Mouse (Mus musculus) liver, embryonic 12.5 days (tissue): ENCODE measurements at regions not wholly inside any gene's neighbourhood (a gene's known extent, or its start where the extent isn't known, plus 50 kb on each side); places are given as distances from the start of the nearest gene placed in this dataset.

Source experiments
- ATAC-seq: fragments of 200-750 bp; cut with Nextera tagmentation; 2 replicates; pipeline ENCODE4 v1.8.0; 2017; ENCODE audit warnings: moderate number of reproducible peaks, mild to moderate bottlenecking, moderate library complexity
- H3K27ac ChIP-seq: fragments of 300-500 bp; sonication (generic); 2 replicates; pipeline ENCODE4 v1.5.1; 2016; ENCODE audit warnings: mild to moderate bottlenecking
- H3K27me3 ChIP-seq: fragments of 300-500 bp; sonication (generic); replicated peaks from 2 replicates; pipeline ENCODE4 v1.6.1; 2016; ENCODE audit warnings: mild to moderate bottlenecking, moderate library complexity
- H3K36me3 ChIP-seq: fragments of 300-500 bp; sonication (generic); 2 replicates; pipeline ENCODE4 v1.6.1; 2016; ENCODE audit warnings: mild to moderate bottlenecking, moderate library complexity
- H3K4me1 ChIP-seq: fragments of 300-500 bp; sonication (generic); 2 replicates; pipeline ENCODE4 v1.6.1; 2016
- H3K4me2 ChIP-seq: fragments of 300-500 bp; sonication (generic); 2 replicates; pipeline ENCODE4 v1.6.1; 2016; ENCODE audit warnings: mild to moderate bottlenecking, moderate library complexity
- H3K4me3 ChIP-seq: fragments of 300-500 bp; sonication (generic); 2 replicates; pipeline ENCODE4 v1.5.1; 2016; ENCODE audit warnings: mild to moderate bottlenecking, moderate library complexity
- H3K9ac ChIP-seq: fragments of 300-500 bp; sonication (generic); 2 replicates; pipeline ENCODE4 v1.6.1; 2016; ENCODE audit warnings: mild to moderate bottlenecking, moderate library complexity
- H3K9me3 ChIP-seq: fragments of 300-500 bp; sonication (generic); replicated peaks from 2 replicates; pipeline ENCODE4 v1.6.1; 2016; ENCODE audit warnings: mild to moderate bottlenecking, moderate library complexity
- WGBS: fragments of 180-500 bp; shearing (Covaris S2); methylation state at CpG from one replicate; pipeline ENCODE4 v1.1.7; 2016; ENCODE audit not compliant: insufficient replicate concordance; 5-methylcytosine and 5-hydroxymethylcytosine counted together

DNA sequence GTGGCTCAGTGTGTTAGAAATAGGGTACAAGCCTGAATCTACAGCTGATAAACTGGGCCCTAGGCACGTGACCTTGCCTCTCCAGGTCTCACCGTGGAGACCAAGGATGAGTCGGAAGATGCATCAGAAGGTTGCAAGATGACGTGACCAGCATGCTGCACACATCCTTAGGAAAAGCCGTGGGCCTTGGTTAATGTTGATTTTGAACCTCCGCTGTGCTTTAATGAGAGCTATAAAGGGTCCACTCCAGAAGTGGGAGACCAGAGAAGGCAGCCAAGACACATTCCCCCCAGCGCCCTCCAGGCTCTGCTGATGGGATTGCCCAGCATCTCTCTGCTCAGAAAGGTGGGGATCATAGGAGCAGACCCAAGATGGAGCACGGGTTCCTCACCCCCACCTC lies 343.6 kb upstream of the Tbx3 start:
- no peak overlapping the region for H3K27ac ChIP-seq
- ATAC-seq = no peak
- WGBS = 63% methylated on average over 8 of the region's 8 CpGs
- no peak overlapping the region for H3K4me2 ChIP-seq
- no peaks in the 10 kb centered on the region for H3K9me3 ChIP-seq
- peaks cover 13% of the 10 kb centered on the region; the same call in 1 of the 2 replicates for H3K4me1 ChIP-seq
- no peak overlapping the region for H3K9ac ChIP-seq
- no peaks in the 10 kb centered on the region for H3K36me3 ChIP-seq
- H3K4me3 ChIP-seq = no peak overlapping the region
- H3K27me3 ChIP-seq = no peaks in the 10 kb centered on the region

DNA sequence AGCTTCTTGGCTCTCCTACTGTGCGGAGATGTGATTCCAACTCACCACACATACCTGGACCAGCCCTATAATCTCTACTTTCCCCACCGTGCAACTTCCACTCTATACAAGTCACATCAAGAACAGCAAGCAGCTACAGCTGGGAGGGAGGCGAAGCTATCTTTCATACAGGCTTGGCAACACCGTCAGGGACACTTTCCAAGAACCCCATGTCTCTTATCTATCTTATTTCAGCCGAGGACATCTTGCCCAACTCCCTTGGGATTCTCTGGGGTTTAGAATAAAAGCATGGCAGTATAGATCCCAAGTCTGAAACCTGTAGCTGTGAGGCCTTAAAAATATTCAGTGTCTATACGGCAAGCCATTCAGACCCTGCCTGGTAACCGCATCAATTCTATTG lies 341.5 kb upstream of the Tbx3 start:
- Histone ChIP-seq H3K27ac (no peak overlapping the region), H3K4me1 (peaks cover 11% of the 10 kb centered on the region; the same call in 1 of the 2 replicates), H3K9ac (no peak overlapping the region), H3K36me3 (no peaks in the 10 kb centered on the region), H3K4me3 (no peak overlapping the region), H3K27me3 (no peaks in the 10 kb centered on the region), H3K9me3 (no peaks in the 10 kb centered on the region), H3K4me2 (no peak overlapping the region)
- 71% methylated on average over 7 of the region's 7 CpGs for WGBS
- ATAC-seq = no peak

DNA sequence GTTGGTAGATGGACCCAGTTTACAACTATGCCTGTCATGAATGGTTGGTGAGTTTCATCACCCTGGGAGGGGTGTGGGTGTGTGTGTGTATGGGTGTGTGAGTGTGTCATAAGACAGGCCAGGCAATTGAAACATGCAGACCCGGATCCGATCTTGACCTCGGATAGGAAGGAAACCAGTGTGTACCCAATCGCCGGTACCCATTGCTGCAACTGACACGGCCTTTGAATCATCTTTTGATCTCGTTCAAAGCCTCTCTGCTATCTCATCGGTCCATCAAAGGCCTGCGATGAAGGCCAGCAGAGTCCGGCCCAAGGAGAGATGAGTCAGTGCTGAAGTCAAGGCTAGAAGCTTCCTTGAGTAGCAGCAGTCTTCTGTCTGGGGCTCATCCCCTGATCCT lies 341.1 kb upstream of the Tbx3 start:
- Histone ChIP-seq H3K4me1 (peaks cover 11% of the 10 kb centered on the region; the same call in 1 of the 2 replicates), H3K4me3 (no peak overlapping the region), H3K9me3 (no peaks in the 10 kb centered on the region), H3K36me3 (no peaks in the 10 kb centered on the region), H3K9ac (no peak overlapping the region), H3K27me3 (no peaks in the 10 kb centered on the region), H3K27ac (no peak overlapping the region), H3K4me2 (no peak overlapping the region)
- WGBS = 75% methylated on average over 10 of the region's 10 CpGs
- ATAC-seq = no peak

DNA sequence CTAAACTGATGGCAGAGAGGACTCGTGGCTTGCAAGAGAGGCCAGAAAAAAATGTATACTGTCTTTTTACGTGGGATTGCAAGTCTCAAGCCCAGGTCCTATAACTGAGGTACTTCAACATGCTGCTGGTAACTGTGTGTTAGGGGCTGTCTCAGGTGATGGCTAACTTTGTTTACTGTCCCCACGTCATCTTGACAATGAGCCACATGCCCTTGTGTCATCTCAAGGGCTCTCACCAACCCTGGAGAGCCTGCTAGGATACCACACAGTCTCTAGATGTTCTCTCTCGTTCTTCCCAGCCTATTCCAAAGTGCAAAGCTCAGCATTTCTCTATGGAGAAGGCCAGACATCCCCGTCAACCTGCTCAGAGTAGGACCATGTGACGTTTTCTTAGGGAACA lies 340.6 kb upstream of the Tbx3 start:
- 62% methylated on average over 6 of the region's 6 CpGs for WGBS
- Histone ChIP-seq H3K4me3 (no peak overlapping the region), H3K4me2 (no peak overlapping the region), H3K36me3 (no peaks in the 10 kb centered on the region), H3K9me3 (no peaks in the 10 kb centered on the region), H3K27me3 (no peaks in the 10 kb centered on the region), H3K4me1 (peaks cover 11% of the 10 kb centered on the region; the same call in 1 of the 2 replicates), H3K9ac (no peak overlapping the region), H3K27ac (no peak overlapping the region)
- no peak for ATAC-seq

DNA sequence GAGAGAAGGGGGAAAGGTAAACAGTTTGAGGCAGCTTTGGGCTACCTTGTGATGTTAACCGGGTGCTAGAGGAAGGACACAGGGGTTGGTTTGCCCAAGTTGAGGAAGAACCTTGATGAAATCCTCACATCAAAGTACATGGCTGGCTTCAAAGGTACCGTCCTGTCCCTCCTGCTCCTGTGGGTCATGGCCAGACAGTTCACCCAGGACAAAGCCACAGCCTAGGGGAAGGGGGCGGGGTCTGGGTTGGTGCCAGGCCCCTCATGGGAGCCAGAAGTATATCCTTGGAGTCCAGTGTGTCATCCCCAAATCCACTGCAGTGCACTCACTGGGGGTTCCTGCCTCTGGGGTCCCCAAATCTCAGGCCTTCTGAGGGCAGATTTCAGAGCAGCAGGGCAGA lies 339.0 kb upstream of the Tbx3 start:
- no peaks in the 10 kb centered on the region for H3K36me3 ChIP-seq
- H3K4me3 ChIP-seq = no peak overlapping the region
- H3K27me3 ChIP-seq = no peaks in the 10 kb centered on the region; the same call in 1 of the 2 replicates
- ATAC-seq = peak; percentile 66
- 50% methylated on average over 3 of the region's 3 CpGs for WGBS
- H3K27ac ChIP-seq = 0 out of 2 replicates have a peak overlapping the region, but pooled peaks have one; percentile 10
- H3K9ac ChIP-seq = no peak overlapping the region
- H3K9me3 ChIP-seq = no peaks in the 10 kb centered on the region
- H3K4me2 ChIP-seq = no peak overlapping the region
- 0 out of 2 replicates have a peak, but pooled peaks cover 7% of the 10 kb centered on the region for H3K4me1 ChIP-seq

DNA sequence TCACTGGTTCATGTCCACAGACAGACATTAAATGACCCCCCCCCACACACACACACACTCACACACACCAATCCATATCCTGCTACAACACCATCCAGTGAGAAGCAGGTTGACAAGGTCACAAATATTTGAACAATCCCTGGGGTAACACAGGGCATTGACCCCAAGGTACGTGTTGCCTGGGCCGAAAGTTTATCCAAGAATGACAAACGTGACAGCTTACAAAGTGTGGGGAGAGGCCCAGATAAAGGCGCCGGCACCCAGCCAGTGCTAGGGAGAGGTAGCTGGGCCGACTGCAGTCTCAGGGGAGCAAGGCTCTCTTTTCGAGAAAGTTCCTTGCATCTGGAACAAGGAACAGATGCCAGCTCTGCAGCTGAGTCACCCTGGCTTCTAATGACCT lies 337.8 kb upstream of the Tbx3 start:
- Histone ChIP-seq H3K4me1 (0 out of 2 replicates have a peak, but pooled peaks cover 11% of the 10 kb centered on the region), H3K9ac (no peak overlapping the region)
- peak; percentile 51; the same call in 1 of the 2 replicates for ATAC-seq

DNA sequence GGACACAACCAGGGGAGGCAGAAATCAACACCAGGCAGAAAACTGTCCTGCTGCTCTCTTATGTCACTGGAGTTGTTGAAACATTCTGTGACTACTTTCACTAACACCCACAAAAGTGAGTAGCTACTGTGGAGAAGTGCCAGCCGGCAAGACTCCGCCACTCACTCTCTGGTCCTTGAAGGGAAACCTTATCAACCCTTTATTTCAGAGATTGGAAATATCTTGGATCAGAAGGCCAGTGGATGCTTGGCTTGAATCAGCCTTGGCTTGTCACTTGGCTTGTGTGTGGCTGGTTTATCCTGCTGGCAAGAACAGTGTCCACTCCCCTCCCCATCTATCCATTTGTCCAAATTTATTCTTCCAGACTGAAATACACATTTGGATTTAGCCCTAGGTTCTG lies 335.3 kb upstream of the Tbx3 start:
- Histone ChIP-seq H3K4me1 (0 out of 2 replicates have a peak, but pooled peaks cover 11% of the 10 kb centered on the region), H3K9ac (no peak overlapping the region), H3K27ac (no peak overlapping the region), H3K27me3 (no peaks in the 10 kb centered on the region; the same call in 1 of the 2 replicates), H3K4me2 (no peak overlapping the region), H3K36me3 (no peaks in the 10 kb centered on the region), H3K9me3 (no peaks in the 10 kb centered on the region), H3K4me3 (no peak overlapping the region)
- 71% methylated on average over 2 of the region's 2 CpGs for WGBS
- ATAC-seq = no peak

More for the DNA sequence above, 337.8 kb upstream of the Tbx3 start:
- H3K4me2 ChIP-seq = no peak overlapping the region
- no peaks in the 10 kb centered on the region for H3K36me3 ChIP-seq
- no peaks in the 10 kb centered on the region for H3K9me3 ChIP-seq
- no peaks in the 10 kb centered on the region; the same call in 1 of the 2 replicates for H3K27me3 ChIP-seq
- no peak overlapping the region for H3K4me3 ChIP-seq
- 46% methylated on average over 7 of the region's 7 CpGs for WGBS
- no peak overlapping the region for H3K27ac ChIP-seq

DNA sequence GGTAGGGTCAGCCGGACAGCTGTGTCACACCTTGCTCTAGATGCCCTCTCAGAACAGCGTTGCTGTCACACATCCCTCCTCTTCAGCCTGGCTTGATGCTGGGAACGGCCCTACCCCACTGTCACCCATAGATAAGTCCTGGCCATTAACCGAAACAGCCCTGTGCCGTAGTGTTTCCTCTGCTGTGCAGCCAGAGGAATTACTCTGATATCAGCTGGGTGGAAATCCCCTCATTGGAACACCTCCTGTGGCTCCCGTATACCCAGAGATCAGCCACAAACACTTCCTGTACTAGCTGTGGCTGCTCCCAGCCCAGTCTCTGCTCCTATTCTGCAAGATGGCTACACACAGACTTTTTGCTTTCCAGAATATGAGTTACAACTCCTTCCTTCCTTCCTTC lies 334.5 kb upstream of the Tbx3 start:
- H3K36me3 ChIP-seq = no peaks in the 10 kb centered on the region
- no peak for ATAC-seq
- H3K4me3 ChIP-seq = no peak overlapping the region
- no peak overlapping the region for H3K27ac ChIP-seq
- H3K9ac ChIP-seq = no peak overlapping the region
- H3K27me3 ChIP-seq = no peaks in the 10 kb centered on the region; the same call in 1 of the 2 replicates
- H3K9me3 ChIP-seq = no peaks in the 10 kb centered on the region
- WGBS = 23% methylated on average over 6 of the region's 6 CpGs
- 0 out of 2 replicates have a peak, but pooled peaks cover 10% of the 10 kb centered on the region for H3K4me1 ChIP-seq
- no peak overlapping the region for H3K4me2 ChIP-seq

DNA sequence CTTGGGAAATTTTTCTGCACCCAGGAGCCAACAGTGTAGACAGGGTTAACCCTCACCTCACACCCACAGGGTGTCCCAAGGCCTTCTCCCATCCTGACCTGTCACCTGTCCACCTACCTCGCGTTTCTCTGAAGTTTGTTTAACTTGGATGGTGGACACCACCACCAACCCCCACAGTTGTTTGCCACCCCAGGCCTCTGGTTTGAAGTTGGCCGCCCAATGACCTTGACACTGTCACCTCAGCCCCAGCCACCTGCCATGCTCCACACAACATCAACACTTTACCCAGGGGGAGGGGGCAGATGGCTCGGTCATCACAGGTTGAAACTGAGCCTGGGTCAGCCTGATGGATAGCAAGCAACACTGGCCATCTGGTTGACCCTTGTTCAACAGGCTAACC lies 332.7 kb upstream of the Tbx3 start:
- Histone ChIP-seq H3K27me3 (no peaks in the 10 kb centered on the region; the same call in 1 of the 2 replicates), H3K9ac (no peak overlapping the region), H3K4me2 (no peak overlapping the region), H3K4me3 (no peak overlapping the region), H3K4me1 (0 out of 2 replicates have a peak, but pooled peaks cover 4% of the 10 kb centered on the region), H3K27ac (no peak overlapping the region), H3K36me3 (no peaks in the 10 kb centered on the region), H3K9me3 (no peaks in the 10 kb centered on the region)
- peak; percentile 78 for ATAC-seq
- 61% methylated on average over 4 of the region's 4 CpGs for WGBS

DNA sequence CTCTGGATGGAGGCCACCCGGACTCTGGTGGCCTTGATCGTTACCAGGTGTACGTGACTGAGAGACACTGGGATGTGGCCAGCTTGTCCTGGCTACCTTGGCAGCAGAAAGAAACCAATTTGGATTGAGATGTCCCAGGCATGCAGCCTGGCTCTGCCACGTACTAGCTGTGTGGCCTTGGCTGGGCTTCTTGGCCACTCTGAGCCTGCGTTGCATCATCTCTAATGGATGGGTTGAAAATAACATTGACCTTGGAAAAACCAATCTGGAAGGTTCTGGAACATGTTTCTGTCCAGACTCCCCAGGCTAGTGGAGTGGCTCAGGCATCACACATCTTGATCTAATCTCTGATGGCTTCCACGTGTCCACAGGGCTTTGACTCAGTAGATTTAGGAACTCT lies 331.8 kb upstream of the Tbx3 start:
- H3K9ac ChIP-seq = no peak overlapping the region
- H3K4me1 ChIP-seq = 0 out of 2 replicates have a peak, but pooled peaks cover 4% of the 10 kb centered on the region
- no peak for ATAC-seq
- H3K36me3 ChIP-seq = no peaks in the 10 kb centered on the region
- H3K4me3 ChIP-seq = no peak overlapping the region
- H3K9me3 ChIP-seq = no peaks in the 10 kb centered on the region
- no peaks in the 10 kb centered on the region; the same call in 1 of the 2 replicates for H3K27me3 ChIP-seq
- 78% methylated on average over 6 of the region's 6 CpGs for WGBS
- H3K4me2 ChIP-seq = no peak overlapping the region
- H3K27ac ChIP-seq = no peak overlapping the region

DNA sequence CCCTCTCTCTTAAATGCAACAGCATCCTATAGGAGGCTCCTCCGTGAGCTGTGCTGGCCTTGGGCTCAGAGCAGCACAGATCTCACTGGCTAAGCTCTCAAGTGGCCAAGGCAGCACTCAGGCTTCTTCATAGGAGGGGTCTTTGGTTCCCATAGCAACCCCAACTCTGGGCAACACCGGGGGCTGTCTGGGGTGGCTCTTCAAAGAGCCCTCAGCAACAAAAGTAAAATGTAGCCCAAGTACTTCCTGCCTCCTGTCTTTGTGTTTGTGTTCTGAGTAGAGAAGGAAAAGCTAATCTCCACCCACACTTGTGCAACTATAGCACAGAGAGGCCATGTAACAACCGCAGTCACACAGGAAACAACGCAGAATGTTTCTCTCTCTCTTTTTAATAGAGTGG lies 322.2 kb upstream of the Tbx3 start:
- ATAC-seq = no peak

DNA sequence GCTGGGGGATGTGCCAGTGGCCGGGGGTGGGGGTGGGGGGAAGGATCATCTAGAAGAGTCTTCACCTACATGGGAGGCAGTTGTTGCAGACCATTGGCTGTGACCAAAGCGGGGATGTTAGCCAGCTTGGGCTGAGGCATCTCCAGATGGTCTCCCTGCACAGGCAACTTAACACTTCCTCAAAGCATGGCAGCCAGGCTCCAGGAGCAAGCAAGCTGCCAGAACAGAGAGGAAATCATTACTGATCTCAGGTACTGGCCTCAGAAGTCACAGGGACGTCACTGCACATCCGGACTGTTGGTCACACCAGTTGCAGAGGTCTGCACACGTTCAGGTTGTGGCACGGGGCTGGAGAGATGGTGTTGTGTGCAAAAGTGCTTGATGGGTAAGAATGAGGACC lies 321.1 kb upstream of the Tbx3 start:
- ATAC-seq = no peak
- no peaks in the 10 kb centered on the region for H3K27me3 ChIP-seq
- WGBS = 48% methylated on average over 6 of the region's 6 CpGs
- H3K4me1 ChIP-seq = no peaks in the 10 kb centered on the region
- no peak overlapping the region for H3K4me3 ChIP-seq
- H3K36me3 ChIP-seq = no peaks in the 10 kb centered on the region
- H3K9me3 ChIP-seq = no peaks in the 10 kb centered on the region
- no peak overlapping the region for H3K27ac ChIP-seq
- no peak overlapping the region for H3K9ac ChIP-seq
- no peak overlapping the region for H3K4me2 ChIP-seq

More for the DNA sequence above, 322.2 kb upstream of the Tbx3 start:
- H3K4me3 ChIP-seq = no peak overlapping the region
- H3K4me1 ChIP-seq = no peaks in the 10 kb centered on the region
- WGBS = 20% methylated on average over 4 of the region's 4 CpGs
- H3K36me3 ChIP-seq = no peaks in the 10 kb centered on the region
- H3K9me3 ChIP-seq = no peaks in the 10 kb centered on the region
- no peak overlapping the region for H3K4me2 ChIP-seq
- no peak overlapping the region for H3K27ac ChIP-seq
- no peak overlapping the region for H3K9ac ChIP-seq
- no peaks in the 10 kb centered on the region for H3K27me3 ChIP-seq

DNA sequence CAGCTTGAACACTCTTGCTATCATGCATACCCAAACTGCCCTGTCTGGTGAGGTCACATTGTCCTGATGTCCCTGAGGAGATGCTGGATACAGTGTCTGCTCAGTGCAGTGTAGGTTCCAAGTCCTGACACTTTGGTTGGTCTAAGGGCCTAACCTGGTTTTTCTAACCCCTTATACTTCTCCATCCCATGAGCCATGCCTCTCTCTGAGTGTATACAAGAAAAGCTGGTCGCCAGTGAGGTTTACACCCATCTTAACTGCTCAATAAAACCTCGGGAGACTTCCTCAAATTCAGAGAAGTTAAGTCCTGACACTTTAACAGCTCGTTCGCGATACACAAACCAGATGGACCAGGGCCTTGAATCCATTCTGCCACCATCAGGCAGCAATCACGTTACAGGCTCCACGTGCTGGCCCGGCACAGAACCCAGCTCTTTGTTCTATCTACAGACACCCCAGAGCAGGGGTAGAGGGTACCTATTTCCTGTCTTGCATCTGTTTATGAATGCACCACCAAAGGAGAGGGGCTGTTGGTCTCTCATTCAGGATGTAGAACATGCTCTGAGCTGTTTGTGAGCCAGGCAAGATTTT lies 320.0 kb upstream of the Tbx3 start:
- 39% methylated on average over 8 of the region's 8 CpGs for WGBS
- no peak for ATAC-seq
- Histone ChIP-seq H3K4me2 (no peak overlapping the region), H3K36me3 (no peaks in the 10 kb centered on the region), H3K4me3 (no peak overlapping the region), H3K4me1 (no peaks in the 10 kb centered on the region), H3K9me3 (no peaks in the 10 kb centered on the region), H3K9ac (no peak overlapping the region), H3K27me3 (no peaks in the 10 kb centered on the region), H3K27ac (no peak overlapping the region)
